Mouse (Mus musculus) neural tube, embryonic 12.5 days (tissue): ENCODE measurements around the gene Aldh16a1. TPM values are rescaled to one million over a fixed set of nuclear protein-coding genes. Genes with fewer than 3 reads are reported as not detected.
A peak's percentile ranks its signal among the peaks of the same experiment; 100 is the strongest.

Experiments used
- ATAC-seq: fragments of 200-750 bp; cut with Nextera tagmentation; 2 replicates; pipeline ENCODE4 v1.8.0; 2017; ENCODE audit warnings: low read depth, mild to moderate bottlenecking, moderate TSS enrichment, moderate library complexity; ENCODE audit not compliant: low FRiP score
- H3K27ac ChIP-seq: fragments of 300-500 bp; sonication (generic); 2 replicates; pipeline ENCODE4 v1.5.1; 2016
- H3K27me3 ChIP-seq: fragments of 300-500 bp; sonication (generic); replicated peaks from 2 replicates; pipeline ENCODE4 v1.6.1; 2016; ENCODE audit warnings: mild to moderate bottlenecking
- H3K36me3 ChIP-seq: fragments of 300-500 bp; sonication (generic); 2 replicates; pipeline ENCODE4 v1.6.1; 2016; ENCODE audit warnings: mild to moderate bottlenecking
- H3K4me1 ChIP-seq: fragments of 300-500 bp; sonication (generic); 2 replicates; pipeline ENCODE4 v1.6.1; 2016
- H3K4me2 ChIP-seq: fragments of 300-500 bp; sonication (generic); replicated peaks from 2 replicates; pipeline ENCODE4 v1.6.1; 2016; ENCODE audit warnings: mild to moderate bottlenecking
- H3K4me3 ChIP-seq: fragments of 300-500 bp; sonication (generic); 2 replicates; pipeline ENCODE4 v1.5.1; 2016
- H3K9ac ChIP-seq: fragments of 300-500 bp; sonication (generic); 2 replicates; pipeline ENCODE4 v1.6.1; 2016; ENCODE audit warnings: mild to moderate bottlenecking
- H3K9me3 ChIP-seq: fragments of 300-500 bp; sonication (generic); 2 replicates; pipeline ENCODE4 v1.6.1; 2016; ENCODE audit warnings: mild to moderate bottlenecking
- WGBS: fragments of 180-500 bp; shearing (Covaris S2); methylation state at CpG from one replicate; pipeline ENCODE4 v1.1.7; 2016; 5-methylcytosine and 5-hydroxymethylcytosine counted together
- polyA plus RNA-seq: library from polyadenylated mRNA; unstranded; fragments of >200 nt; fragmentation: Nextera tagmentation; extraction: Ambion mirVana; gene quantifications from 2 replicates; pipeline ENCODE4 v1.2.1, GENCODE M21; 2016

Gene Aldh16a1
- polyA plus RNA-seq, 1 experiment from 2014 or later: 37.8 TPM

- peaks cover 6% of the 10 kb centered on the region; the same call in 1 of the 2 replicates for H3K4me1 ChIP-seq
- H3K4me2 ChIP-seq: no peak overlapping the region
- no peak overlapping the region for H3K4me3 ChIP-seq
- 87% methylated on average over 8 of the region's 8 CpGs for WGBS
- H3K27me3 ChIP-seq: peaks cover 8% of the 10 kb centered on the region; the same call in 1 of the 2 replicates
- no peak overlapping the region for H3K27ac ChIP-seq
- no peaks in the 10 kb centered on the region for H3K9me3 ChIP-seq
- H3K9ac ChIP-seq: no peak overlapping the region
- no peak for ATAC-seq
- H3K36me3 ChIP-seq: peaks cover 27% of the 10 kb centered on the region
These were observed 14.3 kb downstream of the Aldh16a1 start for GRCm38 (mm10) chr7:45139904-45140723.

DNA sequence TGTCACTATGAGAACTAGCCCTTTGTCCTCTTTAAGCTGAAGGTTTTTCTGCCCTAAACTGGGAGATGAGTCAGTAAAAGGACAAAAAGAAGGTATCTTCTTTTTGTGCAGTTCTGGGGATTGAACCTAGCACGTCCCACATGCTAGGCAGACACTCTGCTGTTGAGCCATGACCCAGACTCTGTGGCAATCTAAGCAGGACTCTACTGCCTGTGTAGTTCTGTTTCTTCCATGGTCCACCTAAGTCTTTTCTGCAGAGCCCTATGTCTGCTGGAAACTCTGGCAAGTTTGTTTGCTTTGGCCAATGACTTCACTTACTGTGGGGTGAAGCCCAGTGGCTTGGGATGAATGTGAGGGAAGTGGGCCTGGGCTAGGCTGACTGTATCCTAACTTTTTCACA is 16.0 kb downstream of the Aldh16a1 start:
- Histone ChIP-seq H3K9me3 (no peaks in the 10 kb centered on the region), H3K4me1 (peaks cover 6% of the 10 kb centered on the region; the same call in 1 of the 2 replicates), H3K4me2 (no peak overlapping the region), H3K9ac (no peak overlapping the region), H3K27ac (no peak overlapping the region), H3K36me3 (peaks cover 13% of the 10 kb centered on the region; the same call in 1 of the 2 replicates), H3K27me3 (peaks cover 15% of the 10 kb centered on the region; the same call in 1 of the 2 replicates), H3K4me3 (no peak overlapping the region)
- no peak for ATAC-seq
- 76% methylated on average over 1 of the region's 1 CpGs for WGBS

- Histone ChIP-seq H3K9me3 (no peaks in the 10 kb centered on the region), H3K27ac (no peak overlapping the region), H3K4me2 (no peak overlapping the region), H3K4me1 (peaks cover 6% of the 10 kb centered on the region; the same call in 1 of the 2 replicates), H3K27me3 (peaks cover 15% of the 10 kb centered on the region; the same call in 1 of the 2 replicates), H3K9ac (no peak overlapping the region), H3K4me3 (no peak overlapping the region), H3K36me3 (peaks cover 4% of the 10 kb centered on the region; the same call in 1 of the 2 replicates)
- WGBS: 81% methylated on average over 12 of the region's 12 CpGs
- ATAC-seq: no peak
These were observed 17.0 kb downstream of the Aldh16a1 start for GRCm38 (mm10) chr7:45137171-45138006.

DNA sequence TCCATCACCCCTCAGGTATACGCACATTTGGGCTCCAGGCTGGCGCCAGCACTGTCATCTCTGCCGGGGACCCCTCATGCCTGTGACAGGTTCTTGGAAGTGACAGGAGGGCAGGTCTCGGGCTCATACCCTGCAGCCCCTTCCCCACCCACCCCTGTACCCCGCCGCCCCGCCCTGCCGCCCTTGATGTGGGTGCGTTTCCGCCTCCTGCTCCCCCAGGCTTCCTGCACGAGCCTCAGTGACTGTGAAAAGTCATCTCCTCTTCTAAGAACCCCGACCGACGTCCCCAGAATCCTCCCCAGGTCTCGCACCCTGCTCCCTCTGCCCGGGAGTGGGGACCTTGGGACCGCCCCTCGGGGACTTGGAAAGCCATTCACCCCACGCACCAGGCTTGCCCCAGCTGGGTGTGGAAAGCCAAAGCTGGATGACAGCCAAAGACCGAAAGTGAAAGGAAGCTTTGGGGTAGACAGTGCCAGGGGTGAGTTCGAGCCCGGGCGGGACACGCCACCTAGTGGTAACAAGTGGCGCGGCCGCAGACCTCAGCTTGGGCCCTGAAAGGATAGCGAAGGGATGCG is 18.3 kb downstream of the Aldh16a1 start, which contains the start of the genes Gm45713 and Flt3l:
Gene Gm45713 (minus strand): TSS at position 239 of the 575 bp plus-strand sequence.
Gene Flt3l (minus strand): TSS at position 440 of the 575 bp plus-strand sequence.
- Histone ChIP-seq H3K36me3 (no peaks in the 10 kb centered on the region), H3K9me3 (no peaks in the 10 kb centered on the region), H3K27ac (no peak within 1 kb of the TSS), H3K4me1 (peaks cover 6% of the 10 kb centered on the region; the same call in 1 of the 2 replicates), H3K4me2 (peak within 1 kb of the TSS; percentile 74), H3K9ac (peak within 1 kb of the TSS; percentile 56), H3K4me3 (peak within 1 kb of the TSS; percentile 44), H3K27me3 (peaks cover 15% of the 10 kb centered on the region; the same call in 1 of the 2 replicates)
- peak; percentile 83 for ATAC-seq
- WGBS: 3% methylated on average over 29 of the region's 29 CpGs

DNA sequence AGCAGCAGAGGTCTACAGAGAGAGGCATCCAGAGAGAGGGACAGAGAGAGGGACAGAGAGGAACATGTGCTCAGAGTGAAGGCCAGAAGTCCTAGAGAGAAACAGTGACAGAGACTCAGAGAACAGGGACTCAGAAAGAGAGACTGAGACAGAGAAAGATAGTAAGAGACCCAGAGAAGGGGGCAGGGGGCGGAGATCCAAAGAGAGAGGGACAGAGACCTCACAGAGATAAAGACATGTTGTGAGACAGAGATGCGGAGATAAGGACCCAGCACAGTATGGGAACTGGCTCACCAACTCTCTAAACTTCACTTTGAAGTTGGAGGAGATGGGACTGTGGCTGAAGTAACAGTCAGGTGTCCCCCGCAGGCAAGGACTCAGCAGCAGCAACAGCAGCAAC is 19.0 kb downstream of the Aldh16a1 start:
- WGBS: 80% methylated on average over 3 of the region's 3 CpGs
- Histone ChIP-seq H3K4me1 (peaks cover 6% of the 10 kb centered on the region; the same call in 1 of the 2 replicates), H3K36me3 (no peaks in the 10 kb centered on the region), H3K9me3 (no peaks in the 10 kb centered on the region), H3K27me3 (peaks cover 15% of the 10 kb centered on the region; the same call in 1 of the 2 replicates), H3K9ac (no peak overlapping the region), H3K4me2 (peak overlapping the region; percentile 74), H3K4me3 (no peak overlapping the region), H3K27ac (no peak overlapping the region)
- ATAC-seq: no peak

DNA sequence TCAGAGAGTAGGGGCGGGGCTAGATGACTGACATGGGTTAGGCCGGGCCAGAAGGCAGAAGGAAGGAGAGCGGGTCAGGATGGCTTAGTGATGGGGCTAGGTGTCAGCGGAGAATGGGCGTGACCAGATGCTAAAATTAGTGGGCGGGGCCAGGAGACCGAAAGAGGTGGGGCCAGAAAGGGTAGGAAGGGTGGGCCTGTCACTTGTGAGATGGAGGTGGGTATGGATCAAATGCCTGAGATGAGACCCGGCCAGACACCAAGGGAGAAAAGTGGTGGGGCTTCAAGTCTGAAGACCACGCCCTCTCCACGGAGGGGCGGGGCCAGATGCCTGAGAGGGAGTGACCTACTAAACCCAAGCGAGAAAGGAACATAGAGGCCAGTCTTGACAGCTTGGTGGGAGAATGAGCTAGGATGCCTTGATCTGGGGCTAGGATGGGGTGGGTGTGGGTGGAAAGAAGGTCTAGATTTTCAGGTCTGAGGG is 19.8 kb downstream of the Aldh16a1 start:
- 6% methylated on average over 12 of the region's 12 CpGs for WGBS
- Histone ChIP-seq H3K27ac (no peak overlapping the region), H3K27me3 (peaks cover 15% of the 10 kb centered on the region; the same call in 1 of the 2 replicates), H3K9ac (no peak overlapping the region), H3K9me3 (no peaks in the 10 kb centered on the region), H3K4me1 (peaks cover 6% of the 10 kb centered on the region; the same call in 1 of the 2 replicates), H3K4me3 (no peak overlapping the region), H3K4me2 (peak overlapping the region; percentile 21; the same call in 1 of the 2 replicates), H3K36me3 (no peaks in the 10 kb centered on the region)
- no peak for ATAC-seq

GRCm38 (mm10) chr7:45133446-45134159 is 20.8 kb downstream of the Aldh16a1 start:
- H3K36me3 ChIP-seq: no peaks in the 10 kb centered on the region
- WGBS: 72% methylated on average over 8 of the region's 8 CpGs

GRCm38 (mm10) chr7:45131850-45132249 is 22.5 kb downstream of the Aldh16a1 start:
- no peaks in the 10 kb centered on the region for H3K9me3 ChIP-seq
- WGBS: 88% methylated on average over 11 of the region's 11 CpGs
- no peak overlapping the region for H3K4me2 ChIP-seq
- no peak overlapping the region for H3K4me3 ChIP-seq
- ATAC-seq: no peak
- peaks cover 13% of the 10 kb centered on the region for H3K4me1 ChIP-seq
- no peak overlapping the region for H3K9ac ChIP-seq
- peaks cover 7% of the 10 kb centered on the region for H3K36me3 ChIP-seq
- peaks cover 15% of the 10 kb centered on the region; the same call in 1 of the 2 replicates for H3K27me3 ChIP-seq
- H3K27ac ChIP-seq: no peak overlapping the region

More at GRCm38 (mm10) chr7:45133446-45134159, 20.8 kb downstream of the Aldh16a1 start:
- no peak overlapping the region for H3K4me3 ChIP-seq
- H3K4me2 ChIP-seq: no peak overlapping the region
- H3K9me3 ChIP-seq: no peaks in the 10 kb centered on the region
- H3K27ac ChIP-seq: no peak overlapping the region
- H3K9ac ChIP-seq: no peak overlapping the region
- H3K4me1 ChIP-seq: peaks cover 6% of the 10 kb centered on the region; the same call in 1 of the 2 replicates
- H3K27me3 ChIP-seq: peaks cover 15% of the 10 kb centered on the region; the same call in 1 of the 2 replicates
- ATAC-seq: no peak

GRCm38 (mm10) chr7:45129776-45130512 is 24.4 kb downstream of the Aldh16a1 start:
- Histone ChIP-seq H3K4me2 (peak overlapping the region; percentile 65), H3K27ac (no peak overlapping the region), H3K4me3 (no peak overlapping the region), H3K4me1 (peaks cover 17% of the 10 kb centered on the region), H3K36me3 (peaks cover 25% of the 10 kb centered on the region), H3K9ac (no peak overlapping the region), H3K9me3 (no peaks in the 10 kb centered on the region), H3K27me3 (peaks cover 5% of the 10 kb centered on the region; the same call in 1 of the 2 replicates)
- WGBS: 49% methylated on average over 15 of the region's 15 CpGs
- ATAC-seq: no peak

DNA sequence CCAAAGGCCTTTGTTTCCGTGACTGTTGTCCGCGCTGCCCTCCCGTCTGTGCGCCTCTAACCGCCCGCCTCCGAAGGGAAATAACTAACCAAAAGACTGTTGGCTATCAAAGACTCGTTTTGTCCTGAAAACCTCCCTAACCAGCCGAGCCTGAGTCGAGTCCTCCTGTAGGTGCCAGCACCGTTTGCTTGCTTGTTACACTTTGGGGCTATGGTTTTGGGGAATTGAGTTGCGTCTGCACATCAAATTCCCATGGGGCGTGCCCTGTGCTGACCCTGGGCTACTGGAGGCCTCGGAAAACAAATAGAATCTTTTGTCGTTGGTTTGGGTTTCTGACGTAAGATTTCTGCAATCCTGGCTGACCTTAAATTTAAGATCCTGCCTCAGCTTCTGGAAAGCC is 25.1 kb downstream of the Aldh16a1 start:
- 1% methylated on average over 17 of the region's 17 CpGs for WGBS
- H3K4me2 ChIP-seq: peak overlapping the region; percentile 65
- peaks cover 25% of the 10 kb centered on the region for H3K36me3 ChIP-seq
- H3K9ac ChIP-seq: peak overlapping the region; percentile 62
- H3K27me3 ChIP-seq: no peaks in the 10 kb centered on the region
- peaks cover 22% of the 10 kb centered on the region for H3K4me1 ChIP-seq
- ATAC-seq: no peak
- H3K4me3 ChIP-seq: peak overlapping the region; percentile 43
- peak overlapping the region; percentile 89 for H3K27ac ChIP-seq
- no peaks in the 10 kb centered on the region for H3K9me3 ChIP-seq
